In the genomic region with DNA sequence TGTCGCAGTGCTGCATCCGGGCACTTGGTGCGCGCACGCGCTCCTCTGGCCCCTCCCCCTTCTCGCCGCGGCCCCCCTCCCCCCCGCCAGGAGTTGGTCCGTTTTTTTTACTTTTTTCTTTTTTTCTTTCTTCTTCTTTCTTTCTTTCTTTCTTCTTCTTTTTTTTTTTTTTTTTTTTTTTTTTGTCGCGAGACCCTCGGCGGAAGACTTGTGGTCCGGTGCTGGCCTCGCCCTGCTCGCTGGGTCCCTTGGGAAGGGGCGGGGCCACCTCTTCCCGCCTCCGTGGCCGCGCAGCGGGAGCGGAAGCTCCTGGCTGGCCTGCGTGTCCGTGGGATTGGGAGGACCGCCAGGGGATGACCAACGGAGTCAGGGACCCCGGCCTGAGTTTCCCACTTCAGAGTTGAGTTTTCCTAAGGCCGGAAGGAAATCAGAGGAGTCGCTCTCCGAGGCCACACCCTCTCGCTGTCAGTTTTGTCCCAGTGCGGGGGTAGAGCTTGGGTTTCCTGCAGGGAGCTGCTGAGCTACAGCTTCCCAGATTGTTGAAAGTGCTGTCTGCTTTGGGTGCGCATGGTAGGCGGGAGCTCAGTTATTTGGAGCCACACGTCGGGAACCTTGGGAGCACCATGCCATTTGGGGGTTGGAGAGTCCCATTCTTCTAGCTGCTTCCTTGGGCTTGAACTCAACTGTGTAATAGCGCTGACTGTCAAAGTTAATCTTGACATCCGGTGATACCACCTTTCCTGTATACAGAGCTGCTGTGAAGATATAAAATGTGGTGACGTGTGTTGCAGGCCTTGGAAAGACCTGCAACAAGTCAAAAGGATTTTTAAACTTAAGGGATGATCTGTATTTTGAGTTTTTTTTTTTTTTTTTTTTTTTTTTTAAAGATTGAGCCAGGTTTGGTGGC, we compare ENCODE assay signal across 8 mouse cellular contexts. TPM values are rescaled to one million over a fixed set of nuclear protein-coding genes. Genes with fewer than 3 reads are reported as not detected.
DNase-seq lines count a peak whose midpoint lies in the region; ATAC-seq lines count a peak whose summit lies in the region.

No protein-coding gene starts in this region.

- DNase-seq in adrenal gland, adult 2 months: peak; percentile 86
- peak; percentile 82 for DNase-seq in embryo, embryonic 10 days (ENCODE audit: low spot score)
- peak; percentile 87 for DNase-seq in gastrocnemius, postnatal 10 days
- DNase-seq in left cerebral cortex, postnatal 14 days (ENCODE audit: low spot score in 2 of 2): peak; percentile 64 to 76
- peak; percentile 56 to 59 for DNase-seq in right cerebral cortex, postnatal 36 days (ENCODE audit: low spot score in 2 of 2)
- peak; percentile 73 to 82 for DNase-seq in urinary bladder, postnatal 4 days (ENCODE audit: low spot score in 2 of 2)

- intact Hi-C loops in left cerebral cortex, postnatal 14 days (cut with DNase I): no loop called here

- ATAC-seq in inflammation-experienced regulatory T-cells, adult 6 months: peak; percentile 61
- ATAC-seq in megakaryocyte progenitor cell, adult 5-6 weeks (replicated peaks; ENCODE audit: poor library complexity): peak; percentile 30

RNA-seq across cellular contexts. Expression of gene Fus, which starts 0.9 kb away (rescaled TPM):
- 100 to 1,000 TPM; 176 to 229 TPM for total RNA-seq in adrenal gland, adult 2 months (2021)
- polyA plus RNA-seq in adrenal gland, adult 2 months (2012; rRNA removed): 139 and 145 TPM in 2 replicates
- total RNA-seq in gastrocnemius, postnatal 10 days (2021): 100 to 1,000 TPM; 199 to 239 TPM
- polyA plus RNA-seq in inflammation-experienced regulatory T-cells, adult 6 months (2017; shearing (Covaris generic)): 10 to 100 TPM; 42.5 to 56.3 (median 52.6) TPM
- 100 to 1,000 TPM; 313 to 324 TPM for total RNA-seq in left cerebral cortex, postnatal 14 days (2021)
- 180 and 190 TPM in 2 replicates for total RNA-seq in megakaryocyte progenitor cell, adult 5-6 weeks (2015)
- 27.2 and 49.5 TPM in 2 replicates for total RNA-seq in megakaryocyte progenitor cell, adult 5-6 weeks (2017)

RNA-seq across cellular contexts. Expression of gene Prss36, which starts 21.6 kb away (rescaled TPM):
- total RNA-seq in adrenal gland, adult 2 months (2021): 1 to 10 TPM; 8.2 to 9.4 TPM
- polyA plus RNA-seq in adrenal gland, adult 2 months (2012; rRNA removed): 24.8 and 27.8 TPM in 2 replicates
- total RNA-seq in gastrocnemius, postnatal 10 days (2021): 1 to 10 TPM; 6.6 to 7.9 TPM
- polyA plus RNA-seq in inflammation-experienced regulatory T-cells, adult 6 months (2017; shearing (Covaris generic)): 1 to 10 TPM; 1.5 to 3.7 (median 3.0) TPM
- 10 to 100 TPM in 1 of 2 experiments, 1 to 10 TPM in 1; 9.8 to 10.3 TPM for total RNA-seq in left cerebral cortex, postnatal 14 days (2021)
- total RNA-seq in megakaryocyte progenitor cell, adult 5-6 weeks (2015): 1.5 and 2.3 TPM in 2 replicates
- 0.75 and 7.2 TPM in 2 replicates for total RNA-seq in megakaryocyte progenitor cell, adult 5-6 weeks (2017)

RNA-seq across cellular contexts. Expression of gene Pycard, which starts 25.5 kb away (rescaled TPM):
- total RNA-seq in adrenal gland, adult 2 months (2021): 1 to 10 TPM; 2.3 to 3.7 TPM
- 4.4 and 8.1 TPM in 2 replicates for polyA plus RNA-seq in adrenal gland, adult 2 months (2012; rRNA removed)
- total RNA-seq in gastrocnemius, postnatal 10 days (2021): 1 to 10 TPM; 3.3 to 4.9 TPM
- polyA plus RNA-seq in inflammation-experienced regulatory T-cells, adult 6 months (2017; shearing (Covaris generic)): 100 to 1,000 TPM; 229 to 406 (median 231) TPM
- 1 to 10 TPM; 2.2 to 3.7 TPM for total RNA-seq in left cerebral cortex, postnatal 14 days (2021)
- total RNA-seq in megakaryocyte progenitor cell, adult 5-6 weeks (2015): 142 and 147 TPM in 2 replicates
- 20.8 and 26.9 TPM in 2 replicates for total RNA-seq in megakaryocyte progenitor cell, adult 5-6 weeks (2017)

RNA-seq across cellular contexts. Expression of gene Trim72, which starts 35.6 kb away (rescaled TPM):
- total RNA-seq in adrenal gland, adult 2 months (2021): under 1 TPM in 1 of 2 experiments, not detected in 1; 0.17 TPM
- 0.16 and 0.29 TPM in 2 replicates for polyA plus RNA-seq in adrenal gland, adult 2 months (2012; rRNA removed)
- total RNA-seq in gastrocnemius, postnatal 10 days (2021): 100 to 1,000 TPM; 238 to 256 TPM
- polyA plus RNA-seq in inflammation-experienced regulatory T-cells, adult 6 months (2017; shearing (Covaris generic)): not detected
- total RNA-seq in left cerebral cortex, postnatal 14 days (2021): under 1 TPM; 0.64 to 0.97 TPM
- not detected in 2 replicates for total RNA-seq in megakaryocyte progenitor cell, adult 5-6 weeks (2015)
- total RNA-seq in megakaryocyte progenitor cell, adult 5-6 weeks (2017): not detected in 2 replicates

RNA-seq across cellular contexts. Expression of gene Prss8, which starts 38.3 kb away (rescaled TPM):
- under 1 TPM in 1 of 2 experiments, not detected in 1; 0.24 TPM for total RNA-seq in adrenal gland, adult 2 months (2021)
- polyA plus RNA-seq in adrenal gland, adult 2 months (2012; rRNA removed): 0.07 and 0.38 TPM in 2 replicates
- total RNA-seq in gastrocnemius, postnatal 10 days (2021): not detected
- not detected for polyA plus RNA-seq in inflammation-experienced regulatory T-cells, adult 6 months (2017; shearing (Covaris generic))
- under 1 TPM in 1 of 2 experiments, not detected in 1; 0.89 TPM for total RNA-seq in left cerebral cortex, postnatal 14 days (2021)
- total RNA-seq in megakaryocyte progenitor cell, adult 5-6 weeks (2015): not detected in 2 replicates
- total RNA-seq in megakaryocyte progenitor cell, adult 5-6 weeks (2017): not detected in 2 replicates

Comparison
In these comparisons a context has a peak if more than half of its experiments do, and no peak if none do; other contexts are left out.
1. Peak in every context shown above with its lines: DNase-seq and ATAC-seq.